In the genomic region with DNA sequence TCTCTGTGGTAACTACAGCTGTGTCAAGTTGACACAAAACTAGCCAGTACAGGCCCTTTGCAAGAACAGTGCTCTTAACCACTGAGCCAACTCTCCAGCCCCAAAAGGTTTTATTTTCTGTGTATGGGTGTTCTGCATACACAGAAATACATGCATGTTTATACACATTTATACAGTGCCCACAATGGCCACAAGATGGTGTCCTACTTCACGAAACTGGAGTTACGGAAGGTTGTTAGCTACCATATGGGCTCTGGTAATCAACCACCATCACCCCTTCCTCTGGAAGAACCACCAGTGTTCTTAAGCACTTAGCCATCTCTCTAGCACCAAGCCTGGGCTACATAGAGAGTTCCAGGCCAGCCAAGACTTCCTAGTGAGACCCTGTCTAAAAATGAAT, we compare ENCODE assay signal across 9 mouse cellular contexts. TPM values are rescaled to one million over a fixed set of nuclear protein-coding genes. Genes with fewer than 3 reads are reported as not detected.
DNase-seq lines count a peak whose midpoint lies in the region; ATAC-seq lines count a peak whose summit lies in the region.
"Had no signal": no experiment of that assay in that cellular context is flagged by ENCODE, and none has a peak within 500 bp of the region (broad histone marks: within the 10 kb centered on the region; RNA-seq: fewer than 3 reads in every experiment).

No protein-coding gene starts in this region.

- H3K27ac ChIP-seq in embryonic facial prominence, embryonic 11.5 days (replicated peaks; ENCODE audit: low read depth, low read length), result no peak overlapping the region
- no peak overlapping the region for H3K27ac ChIP-seq in embryonic facial prominence, embryonic 10.5 days (replicated peaks)
- no peak overlapping the region for H3K27ac ChIP-seq in midbrain, embryonic 14.5 days (replicated peaks; ENCODE audit: low read depth, low read length)
- no peak overlapping the region for H3K27ac ChIP-seq in midbrain, embryonic 16.5 days (ENCODE audit: low read length)

- no peak for ATAC-seq in embryonic facial prominence, embryonic 11.5 days (replicated peaks; ENCODE audit: insufficient number of reproducible peaks, low FRiP score, low TSS enrichment, low read depth)
- ATAC-seq in midbrain, embryonic 14.5 days (ENCODE audit: low FRiP score, low TSS enrichment), result no peak
- ATAC-seq in midbrain, embryonic 16.5 days, result no peak
- peak; percentile 76 for ATAC-seq in erythroblast, adult 5-6 weeks (replicated peaks; ENCODE audit: low FRiP score, poor library complexity, severe bottlenecking)
- ATAC-seq: Patski had no signal

- DNase-seq in embryonic facial prominence, embryonic 11.5 days (ENCODE audit: low spot score), result peak; percentile 46
- no peak for DNase-seq in embryonic facial prominence, embryonic 10.5 days (ENCODE audit: low spot score)
- DNase-seq in midbrain, embryonic 14.5 days, result peak; percentile 53
- peak; percentile 69 for DNase-seq in retina, postnatal 1 day
- DNase-seq in layer of hippocampus, postnatal 25 days (ENCODE audit: extremely low spot score in 1 of 2, low spot score in 1 of 2), result no peak
- DNase-seq in left cerebral cortex, postnatal 10 days (ENCODE audit: extremely low spot score in 1 of 2, low spot score in 2 of 2), result no peak

- H3K4me1 ChIP-seq in embryonic facial prominence, embryonic 11.5 days (ENCODE audit: control insufficient read depth, insufficient read depth, low read length), result no peaks in the 10 kb centered on the region
- no peaks in the 10 kb centered on the region for H3K4me1 ChIP-seq in embryonic facial prominence, embryonic 10.5 days
- no peaks in the 10 kb centered on the region for H3K4me1 ChIP-seq in midbrain, embryonic 14.5 days (ENCODE audit: control insufficient read depth, insufficient read depth, low read length)
- H3K4me1 ChIP-seq in midbrain, embryonic 16.5 days (ENCODE audit: control insufficient read depth, insufficient read depth, low read length), result no peaks in the 10 kb centered on the region

- no peaks in the 10 kb centered on the region for H3K9me3 ChIP-seq in embryonic facial prominence, embryonic 11.5 days (replicated peaks; ENCODE audit: control insufficient read depth, low read length)
- no peaks in the 10 kb centered on the region for H3K9me3 ChIP-seq in embryonic facial prominence, embryonic 10.5 days
- H3K9me3 ChIP-seq in midbrain, embryonic 14.5 days (ENCODE audit: control insufficient read depth, low read length), result no peaks in the 10 kb centered on the region
- no peaks in the 10 kb centered on the region for H3K9me3 ChIP-seq in midbrain, embryonic 16.5 days (replicated peaks; ENCODE audit: control insufficient read depth, low read length, poor library complexity, severe bottlenecking)

- intact Hi-C loops in left cerebral cortex, postnatal 10 days (cut with DNase I), result no loop called here

- no peak overlapping the region for H3K4me2 ChIP-seq in embryonic facial prominence, embryonic 11.5 days (ENCODE audit: low read depth, low read length)
- no peak overlapping the region for H3K4me2 ChIP-seq in midbrain, embryonic 14.5 days (ENCODE audit: low read length)
- no peak overlapping the region for H3K4me2 ChIP-seq in midbrain, embryonic 16.5 days (ENCODE audit: low read length)

- no peaks in the 10 kb centered on the region for H3K36me3 ChIP-seq in embryonic facial prominence, embryonic 11.5 days (replicated peaks; ENCODE audit: control insufficient read depth, insufficient read depth, low read depth, low read length)
- no peaks in the 10 kb centered on the region for H3K36me3 ChIP-seq in embryonic facial prominence, embryonic 10.5 days (replicated peaks)
- no peaks in the 10 kb centered on the region for H3K36me3 ChIP-seq in midbrain, embryonic 14.5 days (ENCODE audit: control insufficient read depth, insufficient read depth, low read length)
- H3K36me3 ChIP-seq in midbrain, embryonic 16.5 days (ENCODE audit: control insufficient read depth, insufficient read depth, low read length), result no peaks in the 10 kb centered on the region

- no peak overlapping the region for H3K9ac ChIP-seq in embryonic facial prominence, embryonic 11.5 days (replicated peaks; ENCODE audit: low read length)
- H3K9ac ChIP-seq in midbrain, embryonic 14.5 days (replicated peaks; ENCODE audit: low read length), result no peak overlapping the region
- no peak overlapping the region for H3K9ac ChIP-seq in midbrain, embryonic 16.5 days (ENCODE audit: low read depth, low read length)

- no peaks in the 10 kb centered on the region for H3K27me3 ChIP-seq in embryonic facial prominence, embryonic 11.5 days (ENCODE audit: control insufficient read depth, insufficient read depth, low read length)
- H3K27me3 ChIP-seq in embryonic facial prominence, embryonic 10.5 days (replicated peaks; ENCODE audit: low read depth, poor library complexity, severe bottlenecking), result no peaks in the 10 kb centered on the region
- H3K27me3 ChIP-seq in midbrain, embryonic 14.5 days (ENCODE audit: control insufficient read depth, insufficient read depth, low read length), result no peaks in the 10 kb centered on the region
- no peaks in the 10 kb centered on the region for H3K27me3 ChIP-seq in midbrain, embryonic 16.5 days (ENCODE audit: control insufficient read depth, insufficient read depth, low read depth, low read length)
- H3K27me3 ChIP-seq: Patski had no signal

- no peak overlapping the region for H3K4me3 ChIP-seq in embryonic facial prominence, embryonic 11.5 days (ENCODE audit: low read depth, low read length)
- H3K4me3 ChIP-seq in embryonic facial prominence, embryonic 10.5 days, result no peak overlapping the region
- no peak overlapping the region for H3K4me3 ChIP-seq in midbrain, embryonic 14.5 days (replicated peaks; ENCODE audit: low read depth, low read length)
- no peak overlapping the region for H3K4me3 ChIP-seq in midbrain, embryonic 16.5 days (ENCODE audit: low read depth, low read length)

- WGBS in embryonic facial prominence, embryonic 11.5 days, result 70% methylated on average over 2 of the region's 2 CpGs
- 70% methylated on average over 2 of the region's 2 CpGs for WGBS in embryonic facial prominence, embryonic 10.5 days
- 67% methylated on average over 2 of the region's 2 CpGs for WGBS in midbrain, embryonic 14.5 days
- 77% methylated on average over 2 of the region's 2 CpGs for WGBS in midbrain, embryonic 16.5 days

RNA-seq across cellular contexts. Expression of gene E4f1, which starts 8.5 kb away (rescaled TPM):
- polyA plus RNA-seq in embryonic facial prominence, embryonic 11.5 days (2014; fragmentation: Nextera tagmentation; extraction: Ambion mirVana), result 10.3 and 11.1 TPM in 2 replicates
- 35.5 and 36.6 TPM in 2 replicates for polyA plus RNA-seq in embryonic facial prominence, embryonic 10.5 days (2016; fragmentation: Nextera tagmentation; extraction: Ambion mirVana)
- polyA plus RNA-seq in midbrain, embryonic 14.5 days (2014; fragmentation: Nextera tagmentation; extraction: Ambion mirVana), result 22.7 and 22.8 TPM in 2 replicates
- polyA plus RNA-seq in midbrain, embryonic 16.5 days (2015; fragmentation: Nextera tagmentation; extraction: Ambion mirVana), result 46.4 and 50.2 TPM in 2 replicates
- 15.0 and 20.9 TPM in 2 replicates for total RNA-seq in erythroblast, adult 5-6 weeks (2015; ENCODE audit: low replicate concordance)
- 13.4 and 14.1 TPM in 2 replicates for total RNA-seq in erythroblast, adult 5-6 weeks (2017; ENCODE audit: low replicate concordance)
- 10 to 100 TPM; 25.4 to 36.0 TPM for total RNA-seq in layer of hippocampus, postnatal 25 days (2021)
- total RNA-seq in left cerebral cortex, postnatal 10 days (2021), result 10 to 100 TPM; 30.8 to 31.3 TPM

RNA-seq across cellular contexts. Expression of gene Pgp, which starts 8.6 kb away (rescaled TPM):
- polyA plus RNA-seq in embryonic facial prominence, embryonic 11.5 days (2014; fragmentation: Nextera tagmentation; extraction: Ambion mirVana), result 53.7 and 54.9 TPM in 2 replicates
- polyA plus RNA-seq in embryonic facial prominence, embryonic 10.5 days (2016; fragmentation: Nextera tagmentation; extraction: Ambion mirVana), result 71.0 and 72.8 TPM in 2 replicates
- polyA plus RNA-seq in midbrain, embryonic 14.5 days (2014; fragmentation: Nextera tagmentation; extraction: Ambion mirVana), result 60.5 and 62.7 TPM in 2 replicates
- polyA plus RNA-seq in midbrain, embryonic 16.5 days (2015; fragmentation: Nextera tagmentation; extraction: Ambion mirVana), result 64.2 and 70.2 TPM in 2 replicates
- 14.2 and 20.2 TPM in 2 replicates for total RNA-seq in erythroblast, adult 5-6 weeks (2015; ENCODE audit: low replicate concordance)
- total RNA-seq in erythroblast, adult 5-6 weeks (2017; ENCODE audit: low replicate concordance), result 6.1 and 8.1 TPM in 2 replicates
- 10 to 100 TPM; 61.5 to 74.6 TPM for total RNA-seq in layer of hippocampus, postnatal 25 days (2021)
- total RNA-seq in left cerebral cortex, postnatal 10 days (2021), result 10 to 100 TPM; 66.4 to 66.7 TPM

RNA-seq across cellular contexts. Expression of gene Bricd5, which starts 12.1 kb away (rescaled TPM):
- 0.42 TPM in 1 of 2 replicates, not detected in the other for polyA plus RNA-seq in embryonic facial prominence, embryonic 11.5 days (2014; fragmentation: Nextera tagmentation; extraction: Ambion mirVana)
- polyA plus RNA-seq in embryonic facial prominence, embryonic 10.5 days (2016; fragmentation: Nextera tagmentation; extraction: Ambion mirVana), result 0.36 and 0.67 TPM in 2 replicates
- polyA plus RNA-seq in midbrain, embryonic 14.5 days (2014; fragmentation: Nextera tagmentation; extraction: Ambion mirVana), result 0.45 TPM in 1 of 2 replicates, not detected in the other
- polyA plus RNA-seq in midbrain, embryonic 16.5 days (2015; fragmentation: Nextera tagmentation; extraction: Ambion mirVana), result 0.40 TPM in 1 of 2 replicates, not detected in the other
- 1.7 TPM in 1 of 2 replicates, not detected in the other for total RNA-seq in erythroblast, adult 5-6 weeks (2015; ENCODE audit: low replicate concordance)
- 1.1 TPM in 1 of 2 replicates, not detected in the other for total RNA-seq in erythroblast, adult 5-6 weeks (2017; ENCODE audit: low replicate concordance)
- total RNA-seq in layer of hippocampus, postnatal 25 days (2021), result 1 to 10 TPM; 1.6 to 3.5 TPM
- total RNA-seq in left cerebral cortex, postnatal 10 days (2021), result 1 to 10 TPM in 1 of 2 experiments, under 1 TPM in 1; 0.88 to 1.4 TPM

RNA-seq across cellular contexts. Expression of gene Mlst8, which starts 17.3 kb away (rescaled TPM):
- 30.3 and 32.0 TPM in 2 replicates for polyA plus RNA-seq in embryonic facial prominence, embryonic 11.5 days (2014; fragmentation: Nextera tagmentation; extraction: Ambion mirVana)
- 37.5 and 39.0 TPM in 2 replicates for polyA plus RNA-seq in embryonic facial prominence, embryonic 10.5 days (2016; fragmentation: Nextera tagmentation; extraction: Ambion mirVana)
- polyA plus RNA-seq in midbrain, embryonic 14.5 days (2014; fragmentation: Nextera tagmentation; extraction: Ambion mirVana), result 36.2 and 43.0 TPM in 2 replicates
- 36.5 and 37.2 TPM in 2 replicates for polyA plus RNA-seq in midbrain, embryonic 16.5 days (2015; fragmentation: Nextera tagmentation; extraction: Ambion mirVana)
- 5.9 and 15.8 TPM in 2 replicates for total RNA-seq in erythroblast, adult 5-6 weeks (2015; ENCODE audit: low replicate concordance)
- 5.5 and 8.2 TPM in 2 replicates for total RNA-seq in erythroblast, adult 5-6 weeks (2017; ENCODE audit: low replicate concordance)
- 10 to 100 TPM; 38.1 to 40.1 TPM for total RNA-seq in layer of hippocampus, postnatal 25 days (2021)
- 10 to 100 TPM; 31.6 to 37.4 TPM for total RNA-seq in left cerebral cortex, postnatal 10 days (2021)

RNA-seq across cellular contexts. Expression of gene Dnase1l2, which starts 18.7 kb away (rescaled TPM):
- 1.1 TPM in 2 replicates for polyA plus RNA-seq in embryonic facial prominence, embryonic 11.5 days (2014; fragmentation: Nextera tagmentation; extraction: Ambion mirVana)
- polyA plus RNA-seq in embryonic facial prominence, embryonic 10.5 days (2016; fragmentation: Nextera tagmentation; extraction: Ambion mirVana), result 2.5 and 3.6 TPM in 2 replicates
- polyA plus RNA-seq in midbrain, embryonic 14.5 days (2014; fragmentation: Nextera tagmentation; extraction: Ambion mirVana), result 4.2 and 6.1 TPM in 2 replicates
- polyA plus RNA-seq in midbrain, embryonic 16.5 days (2015; fragmentation: Nextera tagmentation; extraction: Ambion mirVana), result 7.9 and 9.9 TPM in 2 replicates
- 2.1 TPM in 1 of 2 replicates, not detected in the other for total RNA-seq in erythroblast, adult 5-6 weeks (2015; ENCODE audit: low replicate concordance)
- total RNA-seq in erythroblast, adult 5-6 weeks (2017; ENCODE audit: low replicate concordance), result 0.85 and 5.6 TPM in 2 replicates
- total RNA-seq in layer of hippocampus, postnatal 25 days (2021), result 1 to 10 TPM; 6.0 to 7.8 TPM
- total RNA-seq in left cerebral cortex, postnatal 10 days (2021), result 1 to 10 TPM; 5.7 to 6.5 TPM

Comparison
In these comparisons a context has a peak if more than half of its experiments do, and no peak if none do; other contexts are left out.
1. DNase-seq: peak in embryonic facial prominence, embryonic 11.5 days (single experiment), midbrain, embryonic 14.5 days (single experiment) and retina, postnatal 1 day (single experiment); none in embryonic facial prominence, embryonic 10.5 days (single experiment), layer of hippocampus, postnatal 25 days (0 of 2) and left cerebral cortex, postnatal 10 days (0 of 2).